Mouse (Mus musculus): Measurements from ENCODE around the gene Zc3h7a. TPM values are rescaled to one million over a fixed set of nuclear protein-coding genes. Genes with fewer than 3 reads are reported as not detected.

Zc3h7a gene
- polyA plus RNA-seq, 1 experiment from 2014 or later: 78.5 TPM

DNA sequence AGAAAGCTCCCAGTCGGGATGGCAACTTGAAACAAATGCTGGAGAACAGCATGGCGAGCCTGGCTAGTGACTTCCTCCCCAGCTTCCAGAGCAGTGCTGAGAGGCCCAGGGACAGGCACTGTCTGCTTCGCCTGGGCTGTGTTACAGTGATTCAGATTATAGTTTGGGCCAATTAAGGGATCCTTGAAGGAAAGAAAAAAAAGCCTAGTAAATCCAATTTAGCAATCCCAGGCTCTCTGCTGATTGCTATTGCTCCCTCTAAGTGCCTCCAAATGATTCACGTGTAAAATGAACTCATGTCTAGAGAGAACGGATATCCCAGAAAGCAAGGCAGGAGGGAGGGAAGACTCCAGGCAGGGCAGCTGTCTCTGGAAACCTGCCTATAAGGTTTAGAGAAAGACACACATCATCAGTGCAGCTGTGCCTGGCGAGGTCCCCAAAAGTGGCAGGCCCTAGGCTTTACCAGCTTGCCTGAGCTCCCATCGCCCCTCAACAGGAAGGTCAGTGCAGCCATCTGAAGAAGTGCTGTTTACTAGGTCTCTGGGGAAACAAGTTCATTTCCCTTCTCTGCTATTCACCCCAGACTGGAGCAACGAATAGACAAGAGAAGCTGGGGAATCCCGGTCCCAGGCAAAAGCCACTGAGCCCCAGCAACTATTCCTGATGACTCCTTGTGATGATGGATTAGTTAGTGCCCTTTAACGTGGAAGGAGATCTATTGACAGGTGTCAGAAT lies 85.2 kb downstream of the Zc3h7a start:
- Histone ChIP-seq H3K4me1 (replicated peaks) (no peaks in the 10 kb centered on the region), H3K9ac (no peak overlapping the region), H3K36me3 (peaks cover 22% of the 10 kb centered on the region), H3K27me3 (replicated peaks) (no peaks in the 10 kb centered on the region), H3K4me3 (replicated peaks) (no peak overlapping the region), H3K9me3 (no peaks in the 10 kb centered on the region), H3K27ac (no peak overlapping the region), H3K4me2 (replicated peaks) (no peak overlapping the region)
- no peak for ATAC-seq
- 76% methylated on average over 10 of the region's 10 CpGs for WGBS

DNA sequence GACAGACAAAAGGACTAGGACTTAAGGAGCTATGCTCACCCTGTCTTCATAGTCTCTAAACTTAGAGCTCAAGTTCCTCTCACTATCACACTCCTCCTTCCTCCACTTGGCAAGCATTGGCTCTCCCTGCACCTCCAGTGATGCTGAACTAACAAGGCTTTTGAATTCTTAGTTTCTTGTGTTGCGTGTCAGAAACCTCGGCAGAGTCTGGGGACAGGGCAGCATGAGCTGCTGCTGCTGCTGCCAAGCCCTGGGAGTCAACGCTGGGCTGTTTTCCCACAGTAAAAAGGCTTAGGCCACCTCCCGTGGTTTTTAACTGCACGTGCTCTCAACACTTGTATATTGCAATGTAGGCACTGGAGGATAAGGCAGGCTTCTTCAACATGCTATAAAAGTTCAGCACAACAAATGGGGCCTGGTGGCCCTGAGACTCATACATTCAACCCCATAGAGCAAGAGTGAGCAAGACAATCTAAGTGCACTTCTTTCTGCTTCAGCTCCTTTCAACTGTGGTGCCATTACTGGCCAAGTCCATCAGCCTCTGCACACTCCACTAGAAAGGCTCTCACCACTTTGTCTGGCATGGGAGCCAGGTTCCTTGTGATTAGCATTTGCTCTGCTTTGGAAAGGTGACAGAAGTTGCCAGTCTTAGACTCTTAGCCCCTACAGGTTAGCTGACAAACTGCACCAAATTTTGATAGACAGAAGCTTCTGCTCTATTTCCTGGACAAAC lies 89.2 kb downstream of the Zc3h7a start:
- H3K36me3 ChIP-seq: peaks cover 30% of the 10 kb centered on the region
- 93% methylated on average over 5 of the region's 5 CpGs for WGBS
- ATAC-seq: no peak

More for the DNA sequence above, 89.2 kb downstream of the Zc3h7a start:
- Histone ChIP-seq H3K9me3 (no peaks in the 10 kb centered on the region), H3K27ac (no peak overlapping the region), H3K27me3 (replicated peaks) (no peaks in the 10 kb centered on the region), H3K4me1 (replicated peaks) (no peaks in the 10 kb centered on the region), H3K4me2 (replicated peaks) (no peak overlapping the region), H3K9ac (no peak overlapping the region), H3K4me3 (replicated peaks) (no peak overlapping the region)

Other genes with a start within 250 kb of the Zc3h7a start
- gene Snn, start 115.4 kb downstream of the Zc3h7a start, polyA plus RNA-seq (2015; fragmentation: Nextera tagmentation; extraction: Ambion mirVana): 22.6 and 23.2 TPM in 2 replicates
- gene Litaf, start 110.2 kb downstream of the Zc3h7a start, polyA plus RNA-seq (2015; fragmentation: Nextera tagmentation; extraction: Ambion mirVana): 99.1 and 103 TPM in 2 replicates
- gene Txndc11, start 41.7 kb downstream of the Zc3h7a start, polyA plus RNA-seq (2015; fragmentation: Nextera tagmentation; extraction: Ambion mirVana): 37.7 and 37.8 TPM in 2 replicates
- gene Rsl1d1, start 26.9 kb upstream of the Zc3h7a start, polyA plus RNA-seq (2015; fragmentation: Nextera tagmentation; extraction: Ambion mirVana): 183 and 209 TPM in 2 replicates
- gene Gspt1, start 77.9 kb upstream of the Zc3h7a start, polyA plus RNA-seq (2015; fragmentation: Nextera tagmentation; extraction: Ambion mirVana): 69.4 and 78.8 TPM in 2 replicates
- gene Tnfrsf17, start 137.4 kb upstream of the Zc3h7a start, polyA plus RNA-seq (2015; fragmentation: Nextera tagmentation; extraction: Ambion mirVana): not detected in 2 replicates
- gene Snx29, start 146.5 kb upstream of the Zc3h7a start, polyA plus RNA-seq (2015; fragmentation: Nextera tagmentation; extraction: Ambion mirVana): 5.7 and 7.8 TPM in 2 replicates

All from intestine, embryonic 15.5 days (tissue).